Mouse (Mus musculus): ENCODE measurements at regions not wholly inside any gene's neighbourhood (a gene's known extent, or its start where the extent isn't known, plus 50 kb on each side); places are given as distances from the start of the nearest gene placed in this dataset.

- DNase-seq (ENCODE audit: low read depth, low spot score): no peak
- TF ChIP-seq KAT2A (conservative IDR thresholded peaks at IDR 0.05; ENCODE audit: low read depth, low read length): no peak
- TF ChIP-seq ZKSCAN1 (IDR thresholded peaks at IDR 0.05; ENCODE audit: low read depth, low read length): no peak
- no peak for TF ChIP-seq SIN3A (IDR thresholded peaks at IDR 0.05; ENCODE audit: low read length)
- TF ChIP-seq ZC3H11A (IDR thresholded peaks at IDR 0.05; ENCODE audit: low read depth, low read length): no peak
- no peak for TF ChIP-seq MAX (IDR thresholded peaks at IDR 0.05; ENCODE audit: low read length)
- no peak for TF ChIP-seq RCOR1 (IDR thresholded peaks at IDR 0.05; ENCODE audit: low read depth, low read length)
- TF ChIP-seq ETS1 (IDR thresholded peaks at IDR 0.05; ENCODE audit: low read depth, low read length): no peak
- no peak for TF ChIP-seq CHD1 (IDR thresholded peaks at IDR 0.05; ENCODE audit: low read depth, low read length)
- TF ChIP-seq SMC3 (IDR thresholded peaks at IDR 0.05; ENCODE audit: low read depth, low read length): no peak
- no peak for TF ChIP-seq TAL1 (IDR thresholded peaks at IDR 0.05; ENCODE audit: low read length)
- TF ChIP-seq ELF1 (IDR thresholded peaks at IDR 0.05; ENCODE audit: low read depth, low read length): no peak
- no peak for TF ChIP-seq TCF12 (IDR thresholded peaks at IDR 0.05; ENCODE audit: low read depth, low read length)
- no peak overlapping the region for H3K9ac ChIP-seq (ENCODE audit: control insufficient read depth, low read depth, low read length, poor library complexity, severe bottlenecking)
- H3K4me1 ChIP-seq (ENCODE audit: control insufficient read depth in 1 of 2, insufficient read depth in 2 of 2, low read length in 2 of 2): no peaks in the 10 kb centered on the region
- no peak overlapping the region for H3K4me3 ChIP-seq (ENCODE audit: control insufficient read depth in 1 of 2, insufficient read depth in 1 of 2, low read depth in 2 of 2, low read length in 2 of 2)
- no peaks in the 10 kb centered on the region for H3K79me2 ChIP-seq (ENCODE audit: control insufficient read depth, insufficient read depth, low read length, poor library complexity)
- H3K27me3 ChIP-seq (ENCODE audit: control insufficient read depth in 1 of 2, insufficient read depth in 2 of 2, low read length in 2 of 2): no peaks in the 10 kb centered on the region
- H3K27ac ChIP-seq (ENCODE audit: control insufficient read depth, low read depth, low read length): no peak overlapping the region
- no peaks in the 10 kb centered on the region for H3K9me3 ChIP-seq (replicated peaks; ENCODE audit: insufficient read depth, low read length)
- H3K36me3 ChIP-seq (ENCODE audit: control insufficient read depth in 1 of 2, insufficient read depth in 2 of 2, low read length in 2 of 2): no peaks in the 10 kb centered on the region
These were observed 163.1 kb upstream of the Kdm8 start for GRCm38 (mm10) chr7:125281371-125281770.

- DNase-seq (ENCODE audit: low read depth, low spot score): no peak
- TF ChIP-seq MEF2A (IDR thresholded peaks at IDR 0.05; ENCODE audit: extremely low read depth, insufficient replicate concordance, low read depth, low read length, poor library complexity, severe bottlenecking): no peak
- TF ChIP-seq TCF12 (IDR thresholded peaks at IDR 0.05; ENCODE audit: low read depth, low read length): no peak
- TF ChIP-seq GATA1 (IDR thresholded peaks at IDR 0.05; ENCODE audit: low read depth, low read length): no peak
- no peak for TF ChIP-seq JUND (IDR thresholded peaks at IDR 0.05; ENCODE audit: low read depth, low read length)
- TF ChIP-seq SIN3A (IDR thresholded peaks at IDR 0.05; ENCODE audit: low read length): no peak
- TF ChIP-seq MAX (IDR thresholded peaks at IDR 0.05; ENCODE audit: low read length): no peak
- no peaks in the 10 kb centered on the region for H3K4me1 ChIP-seq (ENCODE audit: control insufficient read depth in 1 of 2, insufficient read depth in 2 of 2, low read length in 2 of 2)
- H3K4me3 ChIP-seq (ENCODE audit: control insufficient read depth in 1 of 2, insufficient read depth in 1 of 2, low read depth in 2 of 2, low read length in 2 of 2): no peak overlapping the region
- no peaks in the 10 kb centered on the region for H3K36me3 ChIP-seq (ENCODE audit: control insufficient read depth in 1 of 2, insufficient read depth in 2 of 2, low read length in 2 of 2)
- no peaks in the 10 kb centered on the region for H3K9me3 ChIP-seq (replicated peaks; ENCODE audit: insufficient read depth, low read length)
- H3K9ac ChIP-seq (ENCODE audit: control insufficient read depth, low read depth, low read length, poor library complexity, severe bottlenecking): no peak overlapping the region
- H3K27ac ChIP-seq (ENCODE audit: control insufficient read depth, low read depth, low read length): no peak overlapping the region
- H3K27me3 ChIP-seq (ENCODE audit: control insufficient read depth in 1 of 2, insufficient read depth in 2 of 2, low read length in 2 of 2): no peaks in the 10 kb centered on the region
- no peaks in the 10 kb centered on the region for H3K79me2 ChIP-seq (ENCODE audit: control insufficient read depth, insufficient read depth, low read length, poor library complexity)
These were observed 149.2 kb upstream of the Kdm8 start for GRCm38 (mm10) chr7:125295226-125295625.

- DNase-seq (ENCODE audit: low read depth, low spot score): no peak
- H3K27ac ChIP-seq (ENCODE audit: control insufficient read depth, low read depth, low read length): no peak overlapping the region
- no peaks in the 10 kb centered on the region for H3K4me1 ChIP-seq (ENCODE audit: control insufficient read depth in 1 of 2, insufficient read depth in 2 of 2, low read length in 2 of 2)
- H3K9ac ChIP-seq (ENCODE audit: control insufficient read depth, low read depth, low read length, poor library complexity, severe bottlenecking): no peak overlapping the region
- H3K79me2 ChIP-seq (ENCODE audit: control insufficient read depth, insufficient read depth, low read length, poor library complexity): no peaks in the 10 kb centered on the region
- TF ChIP-seq TAL1 (IDR thresholded peaks at IDR 0.05; ENCODE audit: low read length): no peak
- no peak for TF ChIP-seq JUND (IDR thresholded peaks at IDR 0.05; ENCODE audit: low read depth, low read length)
- no peak for TF ChIP-seq NRF1 (IDR thresholded peaks at IDR 0.05; ENCODE audit: insufficient read depth, low read depth, low read length, poor library complexity, severe bottlenecking)
- TF ChIP-seq BHLHE40 (IDR thresholded peaks at IDR 0.05; ENCODE audit: borderline replicate concordance, low read depth, low read length): no peak
- no peak for TF ChIP-seq HCFC1 (IDR thresholded peaks at IDR 0.05; ENCODE audit: low read depth, low read length)
- no peak for TF ChIP-seq SMC3 (IDR thresholded peaks at IDR 0.05; ENCODE audit: low read depth, low read length)
- TF ChIP-seq MYC (IDR thresholded peaks at IDR 0.05; ENCODE audit: low read depth, low read length): no peak
- no peak for TF ChIP-seq MAX (IDR thresholded peaks at IDR 0.05; ENCODE audit: low read length)
- TF ChIP-seq POLR2AphosphoS2 (IDR thresholded peaks at IDR 0.05; ENCODE audit: low read length): no peak
- TF ChIP-seq ETS1 (IDR thresholded peaks at IDR 0.05; ENCODE audit: low read depth, low read length): no peak
- TF ChIP-seq ZKSCAN1 (IDR thresholded peaks at IDR 0.05; ENCODE audit: low read depth, low read length): no peak
- no peak for TF ChIP-seq MYB (IDR thresholded peaks at IDR 0.05; ENCODE audit: low read depth, low read length)
- TF ChIP-seq MAZ (IDR thresholded peaks at IDR 0.05; ENCODE audit: low read depth, low read length): no peak
- H3K9me3 ChIP-seq (replicated peaks; ENCODE audit: insufficient read depth, low read length): no peaks in the 10 kb centered on the region
- H3K36me3 ChIP-seq (ENCODE audit: control insufficient read depth in 1 of 2, insufficient read depth in 2 of 2, low read length in 2 of 2): no peaks in the 10 kb centered on the region
- H3K27me3 ChIP-seq (ENCODE audit: control insufficient read depth in 1 of 2, insufficient read depth in 2 of 2, low read length in 2 of 2): no peaks in the 10 kb centered on the region
- H3K4me3 ChIP-seq (ENCODE audit: control insufficient read depth in 1 of 2, insufficient read depth in 1 of 2, low read depth in 2 of 2, low read length in 2 of 2): no peak overlapping the region
These were observed 136.0 kb upstream of the Kdm8 start for GRCm38 (mm10) chr7:125308433-125308832.

Data from MEL (cell line).